Mouse (Mus musculus): ENCODE measurements around the gene Olfr113. TPM values are rescaled to one million over a fixed set of nuclear protein-coding genes. Genes with fewer than 3 reads are reported as not detected.

The Olfr113 gene
- not detected in 2 replicates for polyA plus RNA-seq (2011; ENCODE audit: insufficient read depth, insufficient read length, low read depth, missing spikeins)

GRCm38 (mm10) chr17:37577563-37577962 lies at the start of gene Olfr113:
TSS of gene Olfr113 (minus strand) at chr17:37577663.
- TF ChIP-seq POLR2A (IDR thresholded peaks at IDR 0.05; ENCODE audit: insufficient read depth, low read length), result no peak
- no peak for TF ChIP-seq CTCF (IDR thresholded peaks at IDR 0.05; ENCODE audit: low read depth, low read length)
- no peak for TF ChIP-seq EP300 (IDR thresholded peaks at IDR 0.05; ENCODE audit: insufficient read depth, low read depth, low read length)
- Histone ChIP-seq H3K27me3 (ENCODE audit: control insufficient read depth, insufficient read depth, low read length, poor library complexity, severe bottlenecking) (no peaks in the 10 kb centered on the region), H3K9me3 (replicated peaks; ENCODE audit: control insufficient read depth, insufficient read depth, low read length, poor library complexity, severe bottlenecking) (peaks cover 8% of the 10 kb centered on the region), H3K27ac (ENCODE audit: insufficient read depth, low read length) (no peak within 1 kb of the TSS), H3K9ac (ENCODE audit: low read depth, poor library complexity, severe bottlenecking) (no peak within 1 kb of the TSS), H3K4me1 (ENCODE audit: control insufficient read depth, insufficient read depth, low read length) (no peaks in the 10 kb centered on the region), H3K36me3 (ENCODE audit: control insufficient read depth, insufficient read depth, low read length, poor library complexity, severe bottlenecking) (no peaks in the 10 kb centered on the region), H3K4me3 (ENCODE audit: low read depth, low read length) (no peak within 1 kb of the TSS)

- TF ChIP-seq EP300 (IDR thresholded peaks at IDR 0.05; ENCODE audit: insufficient read depth, low read depth, low read length) (no peak), POLR2A (IDR thresholded peaks at IDR 0.05; ENCODE audit: insufficient read depth, low read length) (no peak), CTCF (IDR thresholded peaks at IDR 0.05; ENCODE audit: low read depth, low read length) (no peak)
- no peak within 1 kb of the TSS for H3K4me3 ChIP-seq (ENCODE audit: low read depth, low read length)
- no peak within 1 kb of the TSS for H3K27ac ChIP-seq (ENCODE audit: insufficient read depth, low read length)
- no peak within 1 kb of the TSS for H3K9ac ChIP-seq (ENCODE audit: low read depth, poor library complexity, severe bottlenecking)
- H3K36me3 ChIP-seq (ENCODE audit: control insufficient read depth, insufficient read depth, low read length, poor library complexity, severe bottlenecking), result no peaks in the 10 kb centered on the region
- H3K9me3 ChIP-seq (replicated peaks; ENCODE audit: control insufficient read depth, insufficient read depth, low read length, poor library complexity, severe bottlenecking), result peaks cover 7% of the 10 kb centered on the region
- no peaks in the 10 kb centered on the region for H3K27me3 ChIP-seq (ENCODE audit: control insufficient read depth, insufficient read depth, low read length, poor library complexity, severe bottlenecking)
- H3K4me1 ChIP-seq (ENCODE audit: control insufficient read depth, insufficient read depth, low read length), result no peaks in the 10 kb centered on the region
Observed at GRCm38 (mm10) chr17:37627009-37627408, 49.5 kb upstream of the Olfr113 start, which contains the start of the genes Olfr115 and Olfr116. TSS of gene Olfr115 (minus strand) at chr17:37627109. TSS of gene Olfr116 (minus strand) at chr17:37627199.

- H3K4me1 ChIP-seq (ENCODE audit: control insufficient read depth, insufficient read depth, low read length), result no peaks in the 10 kb centered on the region
- no peak within 1 kb of the TSS for H3K27ac ChIP-seq (ENCODE audit: insufficient read depth, low read length)
- H3K9ac ChIP-seq (ENCODE audit: low read depth, poor library complexity, severe bottlenecking), result no peak within 1 kb of the TSS
- no peaks in the 10 kb centered on the region for H3K27me3 ChIP-seq (ENCODE audit: control insufficient read depth, insufficient read depth, low read length, poor library complexity, severe bottlenecking)
- H3K36me3 ChIP-seq (ENCODE audit: control insufficient read depth, insufficient read depth, low read length, poor library complexity, severe bottlenecking), result no peaks in the 10 kb centered on the region
- TF ChIP-seq EP300 (IDR thresholded peaks at IDR 0.05; ENCODE audit: insufficient read depth, low read depth, low read length) (no peak), CTCF (IDR thresholded peaks at IDR 0.05; ENCODE audit: low read depth, low read length) (no peak)
- H3K4me3 ChIP-seq (ENCODE audit: low read depth, low read length), result no peak within 1 kb of the TSS
- no peaks in the 10 kb centered on the region for H3K9me3 ChIP-seq (replicated peaks; ENCODE audit: control insufficient read depth, insufficient read depth, low read length, poor library complexity, severe bottlenecking)
Observed at GRCm38 (mm10) chr17:37592643-37593042, 15.2 kb upstream of the Olfr113 start, which contains the start of gene Olfr114. TSS of gene Olfr114 (minus strand) at chr17:37592743.

GRCm38 (mm10) chr17:37569351-37569750 lies 8.1 kb downstream of the Olfr113 start, which contains the start of gene Olfr112:
TSS of gene Olfr112 (minus strand) at chr17:37569451.
- Histone ChIP-seq H3K4me3 (ENCODE audit: low read depth, low read length) (no peak within 1 kb of the TSS), H3K27me3 (ENCODE audit: control insufficient read depth, insufficient read depth, low read length, poor library complexity, severe bottlenecking) (no peaks in the 10 kb centered on the region), H3K9me3 (replicated peaks; ENCODE audit: control insufficient read depth, insufficient read depth, low read length, poor library complexity, severe bottlenecking) (peaks cover 8% of the 10 kb centered on the region), H3K36me3 (ENCODE audit: control insufficient read depth, insufficient read depth, low read length, poor library complexity, severe bottlenecking) (no peaks in the 10 kb centered on the region), H3K4me1 (ENCODE audit: control insufficient read depth, insufficient read depth, low read length) (no peaks in the 10 kb centered on the region), H3K9ac (ENCODE audit: low read depth, poor library complexity, severe bottlenecking) (no peak within 1 kb of the TSS), H3K27ac (ENCODE audit: insufficient read depth, low read length) (no peak within 1 kb of the TSS)
- TF ChIP-seq POLR2A (IDR thresholded peaks at IDR 0.05; ENCODE audit: insufficient read depth, low read length), result no peak
- no peak for TF ChIP-seq EP300 (IDR thresholded peaks at IDR 0.05; ENCODE audit: insufficient read depth, low read depth, low read length)
- TF ChIP-seq CTCF (IDR thresholded peaks at IDR 0.05; ENCODE audit: low read depth, low read length), result no peak

- TF ChIP-seq EP300 (IDR thresholded peaks at IDR 0.05; ENCODE audit: insufficient read depth, low read depth, low read length), result no peak
- no peak for TF ChIP-seq CTCF (IDR thresholded peaks at IDR 0.05; ENCODE audit: low read depth, low read length)
- Histone ChIP-seq H3K4me3 (ENCODE audit: low read depth, low read length) (no peak overlapping the region), H3K4me1 (ENCODE audit: control insufficient read depth, insufficient read depth, low read length) (no peaks in the 10 kb centered on the region)
Observed at GRCm38 (mm10) chr17:37558913-37559615, 18.4 kb downstream of the Olfr113 start.

GRCm38 (mm10) chr17:37543800-37544435 lies 33.5 kb downstream of the Olfr113 start:
- TF ChIP-seq EP300 (IDR thresholded peaks at IDR 0.05; ENCODE audit: insufficient read depth, low read depth, low read length) (no peak), POLR2A (IDR thresholded peaks at IDR 0.05; ENCODE audit: insufficient read depth, low read length) (no peak), CTCF (IDR thresholded peaks at IDR 0.05; ENCODE audit: low read depth, low read length) (no peak)
- H3K9me3 ChIP-seq (replicated peaks; ENCODE audit: control insufficient read depth, insufficient read depth, low read length, poor library complexity, severe bottlenecking), result no peaks in the 10 kb centered on the region
- H3K36me3 ChIP-seq (ENCODE audit: control insufficient read depth, insufficient read depth, low read length, poor library complexity, severe bottlenecking), result no peaks in the 10 kb centered on the region
- H3K4me3 ChIP-seq (ENCODE audit: low read depth, low read length), result no peak overlapping the region
- H3K27me3 ChIP-seq (ENCODE audit: control insufficient read depth, insufficient read depth, low read length, poor library complexity, severe bottlenecking), result no peaks in the 10 kb centered on the region
- H3K9ac ChIP-seq (ENCODE audit: low read depth, poor library complexity, severe bottlenecking), result no peak overlapping the region
- no peak overlapping the region for H3K27ac ChIP-seq (ENCODE audit: insufficient read depth, low read length)
- H3K4me1 ChIP-seq (ENCODE audit: control insufficient read depth, insufficient read depth, low read length), result no peaks in the 10 kb centered on the region

More at GRCm38 (mm10) chr17:37558913-37559615, 18.4 kb downstream of the Olfr113 start:
- Histone ChIP-seq H3K9ac (ENCODE audit: low read depth, poor library complexity, severe bottlenecking) (no peak overlapping the region), H3K27me3 (ENCODE audit: control insufficient read depth, insufficient read depth, low read length, poor library complexity, severe bottlenecking) (no peaks in the 10 kb centered on the region), H3K27ac (ENCODE audit: insufficient read depth, low read length) (no peak overlapping the region), H3K9me3 (replicated peaks; ENCODE audit: control insufficient read depth, insufficient read depth, low read length, poor library complexity, severe bottlenecking) (peaks cover 2% of the 10 kb centered on the region; the same call in 1 of the 2 replicates), H3K36me3 (ENCODE audit: control insufficient read depth, insufficient read depth, low read length, poor library complexity, severe bottlenecking) (no peaks in the 10 kb centered on the region)

Measured in ES-Bruce4 (cell line).